Mouse (Mus musculus): ENCODE results near the gene Tmem238. TPM values are rescaled to one million over a fixed set of nuclear protein-coding genes. Genes with fewer than 3 reads are reported as not detected.

The Tmem238 gene
- polyA plus RNA-seq, 1 experiment = not detected

- H3K4me3 ChIP-seq (ENCODE audit: insufficient read depth, low read depth, low read length) = no peak overlapping the region
- H3K4me1 ChIP-seq (ENCODE audit: control insufficient read depth, insufficient read depth, low read length) = no peaks in the 10 kb centered on the region; the same call in 1 of the 2 replicates
- 38% methylated on average over 5 of the region's 5 CpGs for WGBS
- H3K27ac ChIP-seq (ENCODE audit: insufficient read depth, low read depth, low read length) = no peak overlapping the region
- TF ChIP-seq POLR2A (IDR thresholded peaks at IDR 0.05; ENCODE audit: insufficient read depth, low read depth, low read length) (no peak), CTCF (IDR thresholded peaks at IDR 0.05; ENCODE audit: insufficient read depth, low read depth, low read length) (no peak)
Observed at GRCm38 (mm10) chr7:4779921-4780320, 9.5 kb downstream of the Tmem238 start.

GRCm38 (mm10) chr7:4777851-4778637 lies 11.4 kb downstream of the Tmem238 start:
- TF ChIP-seq CTCF (IDR thresholded peaks at IDR 0.05; ENCODE audit: insufficient read depth, low read depth, low read length) (no peak), POLR2A (IDR thresholded peaks at IDR 0.05; ENCODE audit: insufficient read depth, low read depth, low read length) (no peak)
- Histone ChIP-seq H3K4me1 (ENCODE audit: control insufficient read depth, insufficient read depth, low read length) (no peaks in the 10 kb centered on the region; the same call in 1 of the 2 replicates), H3K27ac (ENCODE audit: insufficient read depth, low read depth, low read length) (no peak overlapping the region), H3K4me3 (ENCODE audit: insufficient read depth, low read depth, low read length) (no peak overlapping the region)
- 5% methylated on average over 18 of the region's 20 CpGs for WGBS

- WGBS = 1% methylated on average over 54 of the region's 56 CpGs
- Histone ChIP-seq H3K27ac (ENCODE audit: insufficient read depth, low read depth, low read length) (no peak overlapping the region), H3K4me1 (ENCODE audit: control insufficient read depth, insufficient read depth, low read length) (no peaks in the 10 kb centered on the region; the same call in 1 of the 2 replicates), H3K4me3 (ENCODE audit: insufficient read depth, low read depth, low read length) (peak overlapping the region; percentile 19)
- TF ChIP-seq CTCF (IDR thresholded peaks at IDR 0.05; ENCODE audit: insufficient read depth, low read depth, low read length) = no peak
- no peak for TF ChIP-seq POLR2A (IDR thresholded peaks at IDR 0.05; ENCODE audit: insufficient read depth, low read depth, low read length)
Observed at GRCm38 (mm10) chr7:4776861-4777830, 12.3 kb downstream of the Tmem238 start.

GRCm38 (mm10) chr7:4776131-4776530 lies 13.3 kb downstream of the Tmem238 start:
- H3K4me3 ChIP-seq (ENCODE audit: insufficient read depth, low read depth, low read length) = no peak overlapping the region
- no peaks in the 10 kb centered on the region; the same call in 1 of the 2 replicates for H3K4me1 ChIP-seq (ENCODE audit: control insufficient read depth, insufficient read depth, low read length)
- no peak overlapping the region for H3K27ac ChIP-seq (ENCODE audit: insufficient read depth, low read depth, low read length)
- TF ChIP-seq CTCF (IDR thresholded peaks at IDR 0.05; ENCODE audit: insufficient read depth, low read depth, low read length) (no peak), POLR2A (IDR thresholded peaks at IDR 0.05; ENCODE audit: insufficient read depth, low read depth, low read length) (no peak)
- WGBS = 66% methylated on average over 10 of the region's 10 CpGs

GRCm38 (mm10) chr7:4771202-4771601 lies 18.3 kb downstream of the Tmem238 start, which contains the start of gene Fam71e2:
Fam71e2 (minus strand) TSS chr7:4771302.
- 77% methylated on average over 5 of the region's 5 CpGs for WGBS
- no peak within 1 kb of the TSS for H3K27ac ChIP-seq (ENCODE audit: insufficient read depth, low read depth, low read length)
- TF ChIP-seq POLR2A (IDR thresholded peaks at IDR 0.05; ENCODE audit: insufficient read depth, low read depth, low read length) (no peak), CTCF (IDR thresholded peaks at IDR 0.05; ENCODE audit: insufficient read depth, low read depth, low read length) (no peak)
- H3K4me1 ChIP-seq (ENCODE audit: control insufficient read depth, insufficient read depth, low read length) = no peaks in the 10 kb centered on the region
- no peak within 1 kb of the TSS for H3K4me3 ChIP-seq (ENCODE audit: insufficient read depth, low read depth, low read length)

GRCm38 (mm10) chr7:4764946-4765710 lies 24.3 kb downstream of the Tmem238 start:
- Histone ChIP-seq H3K4me3 (ENCODE audit: insufficient read depth, low read depth, low read length) (no peak overlapping the region), H3K27ac (ENCODE audit: insufficient read depth, low read depth, low read length) (no peak overlapping the region)
- WGBS = 13% methylated on average over 4 of the region's 4 CpGs

GRCm38 (mm10) chr7:4759670-4760069 lies 29.8 kb downstream of the Tmem238 start:
- Histone ChIP-seq H3K4me1 (ENCODE audit: control insufficient read depth, insufficient read depth, low read length) (no peaks in the 10 kb centered on the region), H3K4me3 (ENCODE audit: insufficient read depth, low read depth, low read length) (no peak overlapping the region), H3K27ac (ENCODE audit: insufficient read depth, low read depth, low read length) (no peak overlapping the region)
- TF ChIP-seq CTCF (IDR thresholded peaks at IDR 0.05; ENCODE audit: insufficient read depth, low read depth, low read length) (no peak), POLR2A (IDR thresholded peaks at IDR 0.05; ENCODE audit: insufficient read depth, low read depth, low read length) (no peak)
- WGBS = 48% methylated on average over 1 of the region's 1 CpGs

More at GRCm38 (mm10) chr7:4764946-4765710, 24.3 kb downstream of the Tmem238 start:
- H3K4me1 ChIP-seq (ENCODE audit: control insufficient read depth, insufficient read depth, low read length) = no peaks in the 10 kb centered on the region
- TF ChIP-seq CTCF (IDR thresholded peaks at IDR 0.05; ENCODE audit: insufficient read depth, low read depth, low read length) (no peak), POLR2A (IDR thresholded peaks at IDR 0.05; ENCODE audit: insufficient read depth, low read depth, low read length) (no peak)

Measured in olfactory bulb, adult 2 months (tissue).